Mouse (Mus musculus) testis, adult 10 weeks (tissue): ENCODE measurements around the gene Magea2. TPM values are rescaled to one million over a fixed set of nuclear protein-coding genes. Genes with fewer than 3 reads are reported as not detected.

ENCODE experiments used
- polyA plus RNA-seq: library from polyadenylated mRNA; stranded (reverse); fragments of 350-450 nt; fragmentation: Illumina TruSeq; extraction: RNeasy Lipid Tissue Mini Kit (QIAGEN cat#74804); gene quantifications from one replicate; pipeline ENCODE4 v1.2.3, GENCODE M21; 2014; ENCODE audit warnings: low read depth, low replicate concordance

Magea2 gene
- 1.2 TPM for polyA plus RNA-seq

DNA sequence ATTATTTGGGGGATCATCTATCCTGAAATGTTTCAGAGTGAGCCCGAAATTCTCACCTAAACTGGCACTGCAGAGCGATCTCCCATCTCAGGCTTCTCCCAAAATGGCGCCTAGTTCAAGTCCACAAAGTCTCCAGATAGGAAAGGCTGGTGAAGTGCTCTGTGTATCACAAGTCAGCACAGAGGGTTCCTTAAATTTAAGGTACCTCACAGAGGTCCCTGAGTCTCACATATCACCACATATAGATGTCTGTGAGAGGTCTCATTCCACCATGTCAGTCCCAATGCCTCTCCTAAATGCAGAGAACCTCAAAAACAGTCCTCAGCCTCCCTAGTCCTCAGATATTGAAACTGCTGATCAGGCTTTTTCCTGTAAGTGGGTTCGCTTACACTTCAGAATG is at the start of gene Magea2:
Magea2 (minus strand) TSS at position 101 of the 400 bp plus-strand sequence.

DNA sequence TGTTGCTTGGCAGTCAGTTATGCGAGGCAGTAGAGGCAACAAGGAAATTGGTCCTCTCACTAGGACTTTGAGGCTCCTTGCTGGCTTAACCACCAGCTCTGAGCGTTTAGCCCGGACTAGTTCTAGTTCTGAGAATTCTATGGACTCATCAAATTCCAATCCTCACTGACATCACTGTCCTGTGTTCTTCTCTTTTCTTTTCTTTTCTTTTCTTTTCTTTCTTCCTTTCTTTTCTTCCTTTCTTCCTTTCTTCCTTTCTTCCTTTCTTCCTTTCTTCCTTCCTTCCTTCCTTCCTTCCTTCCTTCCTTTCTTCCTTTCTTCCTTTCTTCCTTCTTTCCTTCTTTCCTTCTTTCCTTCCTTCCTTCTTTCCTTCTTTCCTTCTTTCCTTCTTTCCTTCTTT is 34.8 kb upstream of the Magea2 start, which contains the start of gene Cldn34b2:
Cldn34b2 (minus strand) TSS at position 101 of the 400 bp plus-strand sequence.

GRCm38 (mm10) chrX:155089693-155090092 is 3.8 kb downstream of the Magea2 start, which contains the start of gene Magea1:
Gene Magea1 (minus strand): TSS chrX:155089793.

GRCm38 (mm10) chrX:155063045-155063444 is 30.4 kb downstream of the Magea2 start, which contains the start of gene Magea5:
Gene Magea5 (minus strand): TSS chrX:155063145.

GRCm38 (mm10) chrX:154995750-154996149 is 97.7 kb downstream of the Magea2 start, which contains the start of gene Magea8:
Gene Magea8 (minus strand): TSS chrX:154995850.

Other genes starting within 250 kb of the Magea2 start
- gene Cldn34b1, start 203.4 kb downstream of the Magea2 start, polyA plus RNA-seq, result 24.0 TPM
- 1.1 TPM for gene Magea6, start 157.7 kb downstream of the Magea2 start, polyA plus RNA-seq
- 1.5 TPM for gene Magea3, start 144.2 kb downstream of the Magea2 start, polyA plus RNA-seq
- gene Magea8, start 97.8 kb downstream of the Magea2 start, polyA plus RNA-seq, result 3.0 TPM
- gene Magea5, start 30.5 kb downstream of the Magea2 start, polyA plus RNA-seq, result 2.6 TPM
- not detected for gene Magea1, start 3.9 kb downstream of the Magea2 start, polyA plus RNA-seq
- gene Cldn34b2, start 34.7 kb upstream of the Magea2 start, polyA plus RNA-seq, result 31.6 TPM
- gene Sat1, start 122.8 kb upstream of the Magea2 start, polyA plus RNA-seq, result 21.9 TPM
- gene Acot9, start 168.8 kb upstream of the Magea2 start, polyA plus RNA-seq, result 116 TPM
- gene Prdx4, start 247.1 kb upstream of the Magea2 start, polyA plus RNA-seq, result 351 TPM